Mouse (Mus musculus): ENCODE results near the gene Angpt4. TPM values are rescaled to one million over a fixed set of nuclear protein-coding genes. Genes with fewer than 3 reads are reported as not detected.
A peak's percentile ranks its signal among the peaks of the same experiment; 100 is the strongest.

Angpt4 gene
- polyA plus RNA-seq, 1 experiment = not detected

DNA sequence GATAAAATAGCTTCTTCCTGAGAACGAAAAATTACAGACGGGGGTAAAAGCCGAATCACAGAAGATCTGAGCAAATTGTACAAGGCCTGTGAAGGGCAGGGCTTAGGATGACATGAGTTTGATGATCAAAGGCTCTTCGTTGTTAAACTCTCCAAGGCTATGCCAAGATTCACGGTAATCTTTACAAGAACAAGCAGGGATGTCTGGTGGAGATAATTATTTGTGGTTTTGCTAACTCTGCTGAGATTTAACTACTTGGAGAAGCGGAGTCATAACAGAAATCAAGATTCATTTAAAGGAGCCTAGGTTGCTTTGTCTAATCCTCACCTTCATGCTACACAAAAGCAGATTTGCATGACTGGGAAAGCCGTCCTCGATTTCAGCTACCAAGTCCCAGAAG lies 75.9 kb downstream of the Angpt4 start:
- Histone ChIP-seq H3K36me3 (replicated peaks; ENCODE audit: low read length) (no peaks in the 10 kb centered on the region), H3K4me1 (peaks cover 13% of the 10 kb centered on the region), H3K9me3 (no peaks in the 10 kb centered on the region), H3K4me3 (replicated peaks) (no peak overlapping the region), H3K27me3 (replicated peaks) (peaks cover 44% of the 10 kb centered on the region)
- no peak for TF ChIP-seq FLI1 (IDR thresholded peaks at IDR 0.05; ENCODE audit: low read length)
- no peak for TF ChIP-seq GATA1 (IDR thresholded peaks at IDR 0.05; ENCODE audit: borderline replicate concordance, low read length)

GRCm38 (mm10) chr2:151988978-151989377 lies 78.0 kb downstream of the Angpt4 start:
- no peak for TF ChIP-seq GATA1 (IDR thresholded peaks at IDR 0.05; ENCODE audit: borderline replicate concordance, low read length)
- TF ChIP-seq FLI1 (IDR thresholded peaks at IDR 0.05; ENCODE audit: low read length) = no peak
- Histone ChIP-seq H3K9me3 (no peaks in the 10 kb centered on the region), H3K36me3 (replicated peaks; ENCODE audit: low read length) (no peaks in the 10 kb centered on the region), H3K27me3 (replicated peaks) (peaks cover 61% of the 10 kb centered on the region), H3K4me3 (replicated peaks) (no peak overlapping the region), H3K4me1 (peaks cover 19% of the 10 kb centered on the region)

DNA sequence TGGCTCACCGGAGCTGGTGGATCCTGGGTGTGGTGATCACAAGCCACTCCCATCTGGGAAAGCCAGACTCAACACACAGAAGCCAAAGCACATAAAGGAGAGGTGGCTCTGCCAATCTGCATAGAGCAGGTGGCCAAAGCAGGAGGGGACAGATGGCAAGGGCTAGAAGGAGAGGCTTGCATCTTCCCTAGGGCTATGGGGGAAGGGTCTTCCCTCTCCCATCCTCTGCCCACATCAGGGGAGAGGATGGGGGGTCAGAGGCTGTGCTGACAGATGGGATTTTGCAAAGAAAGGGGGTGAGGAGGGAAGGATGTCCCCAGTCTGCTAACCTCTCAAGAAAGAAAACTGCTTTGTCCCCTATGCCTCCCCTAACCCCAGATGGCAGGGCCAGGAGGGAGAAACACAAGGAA lies 80.0 kb downstream of the Angpt4 start:
- H3K36me3 ChIP-seq (replicated peaks; ENCODE audit: low read length) = no peaks in the 10 kb centered on the region
- H3K4me1 ChIP-seq = peaks cover 28% of the 10 kb centered on the region
- no peaks in the 10 kb centered on the region for H3K9me3 ChIP-seq
- TF ChIP-seq GATA1 (IDR thresholded peaks at IDR 0.05; ENCODE audit: borderline replicate concordance, low read length) = no peak
- TF ChIP-seq FLI1 (IDR thresholded peaks at IDR 0.05; ENCODE audit: low read length) = no peak
- H3K4me3 ChIP-seq (replicated peaks) = no peak overlapping the region
- peaks cover 67% of the 10 kb centered on the region for H3K27me3 ChIP-seq (replicated peaks)

DNA sequence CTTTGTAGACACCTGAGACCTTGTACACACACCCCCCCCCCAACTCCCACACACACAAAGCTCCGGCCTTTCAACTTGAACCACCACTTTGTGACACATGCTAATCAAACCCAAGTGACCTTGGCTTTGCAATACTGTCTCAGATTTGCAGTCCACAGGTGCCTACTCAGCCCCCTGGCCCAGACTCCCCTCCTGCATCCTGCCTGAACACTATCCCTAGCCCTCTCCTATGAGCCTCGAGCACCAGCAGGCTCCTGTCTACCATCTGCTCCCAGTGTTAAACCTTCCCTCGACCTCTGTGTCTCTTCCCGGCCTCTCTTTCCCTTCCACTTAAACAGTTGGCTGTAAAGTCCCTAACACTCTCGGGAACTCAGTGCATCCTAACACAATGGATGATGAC lies 80.4 kb downstream of the Angpt4 start:
- Histone ChIP-seq H3K27me3 (replicated peaks) (peaks cover 65% of the 10 kb centered on the region), H3K4me3 (replicated peaks) (no peak overlapping the region), H3K36me3 (replicated peaks; ENCODE audit: low read length) (no peaks in the 10 kb centered on the region), H3K9me3 (no peaks in the 10 kb centered on the region), H3K4me1 (peaks cover 32% of the 10 kb centered on the region)
- no peak for TF ChIP-seq FLI1 (IDR thresholded peaks at IDR 0.05; ENCODE audit: low read length)

DNA sequence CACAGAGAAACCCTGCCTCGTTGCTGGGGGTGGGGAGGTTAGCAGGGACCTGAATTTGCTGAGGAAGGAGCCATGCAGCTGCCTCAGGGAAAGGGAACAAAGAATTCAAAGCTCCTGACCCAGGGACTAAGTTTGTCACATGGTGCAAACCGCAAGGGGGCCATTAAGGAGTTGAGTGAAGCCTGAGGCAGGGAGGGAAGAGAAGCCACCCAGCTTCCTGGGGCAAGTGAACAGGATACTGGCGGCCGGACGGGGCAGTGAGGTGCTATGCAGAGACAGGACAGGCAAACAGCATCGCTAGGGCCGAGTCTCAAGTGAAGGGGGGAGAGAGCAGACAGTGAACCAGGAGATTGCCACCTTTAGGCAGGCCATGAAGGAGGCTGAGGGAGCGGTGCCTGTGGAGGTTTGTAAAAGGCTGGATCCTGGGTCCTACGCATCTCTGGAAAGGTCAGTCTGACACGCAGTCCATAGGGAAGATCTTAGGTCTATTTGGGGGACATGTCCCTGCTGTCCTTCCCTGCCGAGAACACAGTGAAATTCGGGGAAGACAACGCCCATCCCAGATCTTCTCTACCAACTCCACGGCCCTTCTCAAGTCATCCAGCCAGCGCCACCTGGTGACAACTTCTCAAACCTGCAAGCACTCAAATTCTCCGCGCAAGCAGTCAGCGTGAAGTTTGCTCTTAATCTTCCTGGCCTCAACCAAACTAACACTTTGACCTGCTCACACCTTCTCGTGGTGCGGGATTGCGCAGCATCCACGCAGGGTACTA lies 83.5 kb downstream of the Angpt4 start:
- Histone ChIP-seq H3K9me3 (no peaks in the 10 kb centered on the region), H3K36me3 (replicated peaks; ENCODE audit: low read length) (no peaks in the 10 kb centered on the region), H3K4me1 (peaks cover 36% of the 10 kb centered on the region), H3K27me3 (replicated peaks) (peaks cover 63% of the 10 kb centered on the region), H3K4me3 (replicated peaks) (peak overlapping the region; percentile 83)
- TF ChIP-seq GATA1 (IDR thresholded peaks at IDR 0.05; ENCODE audit: borderline replicate concordance, low read length) (no peak), FLI1 (IDR thresholded peaks at IDR 0.05; ENCODE audit: low read length) (no peak)

Other genes starting within 250 kb of the Angpt4 start
- not detected in 2 replicates for gene Rad21l, start 242.7 kb upstream of the Angpt4 start, polyA plus RNA-seq (2012; ENCODE audit: insufficient read depth, low replicate concordance)
- gene Tmem74b, start 209.2 kb upstream of the Angpt4 start, polyA plus RNA-seq (2012; ENCODE audit: insufficient read depth, low replicate concordance) = 0.08 TPM in 1 of 2 replicates, not detected in the other
- gene Psmf1, start 167.0 kb upstream of the Angpt4 start, polyA plus RNA-seq (2012; ENCODE audit: insufficient read depth, low replicate concordance) = 41.0 and 47.6 TPM in 2 replicates
- gene Rspo4, start 68.3 kb upstream of the Angpt4 start, polyA plus RNA-seq (2012; ENCODE audit: insufficient read depth, low replicate concordance) = not detected in 2 replicates
- 29.5 and 64.0 TPM in 2 replicates for gene Fam110a, start 69.0 kb downstream of the Angpt4 start, polyA plus RNA-seq (2012; ENCODE audit: insufficient read depth, low replicate concordance)
- gene Slc52a3, start 85.3 kb downstream of the Angpt4 start, polyA plus RNA-seq (2012; ENCODE audit: insufficient read depth, low replicate concordance) = 0.27 and 1.5 TPM in 2 replicates
- gene Scrt2, start 170.3 kb downstream of the Angpt4 start, polyA plus RNA-seq (2012; ENCODE audit: insufficient read depth, low replicate concordance) = not detected in 2 replicates
- gene Srxn1, start 194.3 kb downstream of the Angpt4 start, polyA plus RNA-seq (2012; ENCODE audit: insufficient read depth, low replicate concordance) = 30.6 and 45.4 TPM in 2 replicates
- gene Tcf15, start 232.4 kb downstream of the Angpt4 start, polyA plus RNA-seq (2012; ENCODE audit: insufficient read depth, low replicate concordance) = 1.2 TPM in 1 of 2 replicates, not detected in the other

All from megakaryocyte, embryonic 14.5 days (primary cell).